Mouse (Mus musculus): ENCODE data around the gene Egr2.

DNA sequence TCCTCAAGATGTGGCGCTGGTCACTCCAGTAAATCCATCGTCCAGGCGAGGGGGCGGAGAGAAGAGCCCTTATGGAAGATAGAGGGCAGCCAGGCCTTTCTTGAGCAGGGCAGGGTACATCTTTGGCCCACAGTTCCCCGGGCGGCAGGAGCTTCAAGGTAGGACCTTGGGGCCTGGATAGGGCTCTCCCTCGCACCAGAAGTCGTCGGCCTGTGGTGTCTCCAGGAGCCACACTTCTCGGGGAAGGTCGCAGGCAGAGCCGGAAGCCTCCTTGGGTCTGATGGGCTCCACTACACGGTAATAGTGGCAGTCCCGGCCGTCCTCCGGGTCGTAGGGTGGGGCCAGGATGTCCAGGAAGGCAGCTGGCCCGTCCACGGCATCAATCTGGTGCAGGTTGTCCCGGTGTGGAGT, 12.6 kb downstream of the Egr2 start:
- no peak for TF ChIP-seq CTCF (IDR thresholded peaks at IDR 0.05; ENCODE audit: low read depth)
- no peak for TF ChIP-seq EP300 (optimal IDR thresholded peaks at IDR 0.05)
